Mouse (Mus musculus) kidney, adult 2 months (tissue): Measurements from ENCODE around the gene Ripk1. TPM values are rescaled to one million over a fixed set of nuclear protein-coding genes. Genes with fewer than 3 reads are reported as not detected.
A peak's percentile ranks its signal among the peaks of the same experiment; 100 is the strongest.
"Not testable (repeated sequence)": the region's sequence is repeated elsewhere in the genome, so short reads cannot be mapped to it uniquely, and the experiment has no call there.

ENCODE experiments used
- DNase-seq: peaks from one replicate; pipeline ENCODE4 v3.0.0; 2021
- H3K27ac ChIP-seq: fragments of 200-500 bp; 2 replicates; pipeline ENCODE4 v1.5.1; 2012; ENCODE audit warnings: low read depth, low read length, control low read depth, inconsistent platforms; ENCODE audit not compliant: insufficient read depth
- H3K27me3 ChIP-seq: fragments of 200-500 bp; replicated peaks from 2 replicates; pipeline ENCODE4 v1.6.1; 2012; ENCODE audit warnings: mild to moderate bottlenecking, moderate library complexity, low read length, inconsistent platforms; ENCODE audit not compliant: control insufficient read depth, insufficient read depth
- H3K36me3 ChIP-seq: fragments of 200-500 bp; 2 replicates; pipeline ENCODE4 v1.6.1; 2012; ENCODE audit warnings: mild to moderate bottlenecking, moderate library complexity, low read length, inconsistent platforms; ENCODE audit not compliant: control insufficient read depth, insufficient read depth
- H3K4me1 ChIP-seq: fragments of 200-500 bp; 2 replicates; pipeline ENCODE4 v1.6.1; 2011; ENCODE audit warnings: low read length; ENCODE audit not compliant: control insufficient read depth, insufficient read depth
- H3K4me3 ChIP-seq: fragments of 200-500 bp; 2 replicates; pipeline ENCODE4 v1.5.1; 2011; ENCODE audit warnings: mild to moderate bottlenecking, low read depth, low read length, control low read depth; ENCODE audit not compliant: insufficient read depth
- CTCF ChIP-seq: fragments of 200-500 bp; conservative IDR thresholded peaks from 2 replicates; pipeline ENCODE4 v1.5.1; 2011; ENCODE audit warnings: low read depth, mild to moderate bottlenecking, control low read depth, low read length, moderate library complexity, mixed read lengths; ENCODE audit not compliant: insufficient read depth, insufficient read length
- POLR2A ChIP-seq: fragments of 200-500 bp; IDR thresholded peaks from one replicate; pipeline ENCODE4 v1.6.1; 2011; ENCODE audit warnings: low read depth, low read length, control low read depth
- WGBS: fragments of 180-500 bp; shearing (Covaris S2); methylation state at CpG from one replicate; pipeline ENCODE4 v1.1.7; 2018; 5-methylcytosine and 5-hydroxymethylcytosine counted together
- polyA plus RNA-seq: library from polyadenylated mRNA; depleted of rRNA; stranded (reverse); fragments of >200 nt; gene quantifications from 2 replicates; pipeline ENCODE4 v1.2.3, GENCODE M21; 2012

The Ripk1 gene
- polyA plus RNA-seq, 1 experiment, result 7.4 TPM

GRCm38 (mm10) chr13:34062466-34062865 lies 60.3 kb downstream of the Ripk1 start:
- WGBS, result 79% methylated on average over 10 of the region's 10 CpGs
- no peaks in the 10 kb centered on the region for H3K27me3 ChIP-seq

GRCm38 (mm10) chr13:34066351-34066750 lies 64.2 kb downstream of the Ripk1 start:
- 72% methylated on average over 1 of the region's 1 CpGs for WGBS

More at GRCm38 (mm10) chr13:34062466-34062865, 60.3 kb downstream of the Ripk1 start:
- H3K36me3 ChIP-seq, result peaks cover 6% of the 10 kb centered on the region
- DNase-seq, result no peak
- no peak for TF ChIP-seq POLR2A
- no peak for TF ChIP-seq CTCF
- no peak overlapping the region for H3K4me3 ChIP-seq
- peaks cover 4% of the 10 kb centered on the region; the same call in 1 of the 2 replicates for H3K4me1 ChIP-seq
- H3K27ac ChIP-seq, result no peak overlapping the region

GRCm38 (mm10) chr13:34070296-34070695 lies 68.1 kb downstream of the Ripk1 start:
- Histone ChIP-seq H3K27me3 (no peaks in the 10 kb centered on the region), H3K4me1 (no peaks in the 10 kb centered on the region), H3K27ac (no peak overlapping the region), H3K36me3 (no peaks in the 10 kb centered on the region; the same call in 1 of the 2 replicates), H3K4me3 (no peak overlapping the region)
- DNase-seq, result no peak
- TF ChIP-seq POLR2A (no peak), CTCF (no peak)
- WGBS, result 42% methylated on average over 4 of the region's 4 CpGs

More at GRCm38 (mm10) chr13:34066351-34066750, 64.2 kb downstream of the Ripk1 start:
- peak; percentile 46 for DNase-seq
- Histone ChIP-seq H3K27me3 (no peaks in the 10 kb centered on the region), H3K36me3 (peaks cover 2% of the 10 kb centered on the region), H3K27ac (no peak overlapping the region), H3K4me1 (no peaks in the 10 kb centered on the region), H3K4me3 (no peak overlapping the region)
- TF ChIP-seq POLR2A, result no peak
- no peak for TF ChIP-seq CTCF

GRCm38 (mm10) chr13:34071836-34072235 lies 69.7 kb downstream of the Ripk1 start:
- Histone ChIP-seq H3K36me3 (no peaks in the 10 kb centered on the region; the same call in 1 of the 2 replicates), H3K4me3 (no peak overlapping the region), H3K4me1 (peaks cover 5% of the 10 kb centered on the region), H3K27me3 (no peaks in the 10 kb centered on the region), H3K27ac (no peak overlapping the region)
- 89% methylated on average over 6 of the region's 6 CpGs for WGBS
- DNase-seq, result no peak
- no peak for TF ChIP-seq POLR2A
- TF ChIP-seq CTCF, result no peak

GRCm38 (mm10) chr13:34072847-34073246 lies 70.7 kb downstream of the Ripk1 start:
- no peak overlapping the region for H3K4me3 ChIP-seq
- no peak for TF ChIP-seq POLR2A
- no peak for TF ChIP-seq CTCF
- no peaks in the 10 kb centered on the region for H3K27me3 ChIP-seq
- WGBS, result 68% methylated on average over 3 of the region's 3 CpGs
- no peak for DNase-seq
- peaks cover 8% of the 10 kb centered on the region for H3K4me1 ChIP-seq
- no peaks in the 10 kb centered on the region; the same call in 1 of the 2 replicates for H3K36me3 ChIP-seq
- H3K27ac ChIP-seq, result no peak overlapping the region

- H3K27ac ChIP-seq, DNase-seq, H3K36me3 ChIP-seq, H3K4me3 ChIP-seq, H3K27me3 ChIP-seq: not testable (repeated sequence)
- WGBS, result 91% methylated on average over 12 of the region's 17 CpGs
- peaks cover 13% of the 10 kb centered on the region for H3K4me1 ChIP-seq
Observed at GRCm38 (mm10) chr13:34074441-34074840, 72.3 kb downstream of the Ripk1 start.

GRCm38 (mm10) chr13:34075893-34076292 lies 73.7 kb downstream of the Ripk1 start:
- not testable (repeated sequence) for H3K36me3 ChIP-seq, H3K27me3 ChIP-seq, H3K27ac ChIP-seq, DNase-seq, H3K4me3 ChIP-seq
- H3K4me1 ChIP-seq, result peaks cover 13% of the 10 kb centered on the region
- WGBS, result 72% methylated on average over 6 of the region's 6 CpGs

GRCm38 (mm10) chr13:34076561-34077491 lies 74.7 kb downstream of the Ripk1 start:
- Histone ChIP-seq H3K27ac (0 out of 2 replicates have a peak overlapping the region, but pooled peaks have one; percentile 11), H3K4me1 (peaks cover 13% of the 10 kb centered on the region), H3K27me3 (no peaks in the 10 kb centered on the region), H3K4me3 (peak overlapping the region; percentile 62), H3K36me3 (no peaks in the 10 kb centered on the region)
- DNase-seq, result peak; percentile 44
- WGBS, result 36% methylated on average over 20 of the region's 20 CpGs
- TF ChIP-seq POLR2A (no peak), CTCF (no peak)
